Mouse (Mus musculus) limb, embryonic 10.5 days (tissue): ENCODE results near the gene Srsf2. TPM values are rescaled to one million over a fixed set of nuclear protein-coding genes. Genes with fewer than 3 reads are reported as not detected.
"Not testable (repeated sequence)": the region's sequence is repeated elsewhere in the genome, so short reads cannot be mapped to it uniquely, and the experiment has no call there.

Source experiments
- DNase-seq: peaks from one replicate; pipeline ENCODE4 v3.0.0-alpha.2; 2017; ENCODE audit warnings: low spot score
- H3K27ac ChIP-seq: fragments of 300-500 bp; sonication (generic); 2 replicates; pipeline ENCODE4 v1.5.1; 2016; ENCODE audit warnings: mild to moderate bottlenecking
- H3K27me3 ChIP-seq: fragments of 300-500 bp; sonication (generic); 2 replicates; pipeline ENCODE4 v1.6.1; 2016; ENCODE audit warnings: low read depth, mild to moderate bottlenecking; ENCODE audit not compliant: poor library complexity, severe bottlenecking
- H3K36me3 ChIP-seq: fragments of 300-500 bp; sonication (generic); 2 replicates; pipeline ENCODE4 v1.6.1; 2016; ENCODE audit warnings: mild to moderate bottlenecking, moderate library complexity
- H3K4me1 ChIP-seq: fragments of 300-500 bp; sonication (generic); 2 replicates; pipeline ENCODE4 v1.6.1; 2016
- H3K4me3 ChIP-seq: fragments of 300-500 bp; sonication (generic); 2 replicates; pipeline ENCODE4 v1.5.1; 2016; ENCODE audit warnings: mild to moderate bottlenecking, moderate library complexity
- H3K9me3 ChIP-seq: fragments of 300-500 bp; sonication (generic); replicated peaks from 2 replicates; pipeline ENCODE4 v1.6.1; 2016; ENCODE audit warnings: mild to moderate bottlenecking
- WGBS: fragments of 180-500 bp; shearing (Covaris S2); methylation state at CpG from one replicate; pipeline ENCODE4 v1.1.7; 2016; 5-methylcytosine and 5-hydroxymethylcytosine counted together
- polyA plus RNA-seq: library from polyadenylated mRNA; unstranded; fragments of >200 nt; fragmentation: Nextera tagmentation; extraction: Ambion mirVana; gene quantifications from 2 replicates; pipeline ENCODE4 v1.2.1, GENCODE M21; 2016

Gene Srsf2
- polyA plus RNA-seq, 1 experiment from 2014 or later, result 925 TPM

DNA sequence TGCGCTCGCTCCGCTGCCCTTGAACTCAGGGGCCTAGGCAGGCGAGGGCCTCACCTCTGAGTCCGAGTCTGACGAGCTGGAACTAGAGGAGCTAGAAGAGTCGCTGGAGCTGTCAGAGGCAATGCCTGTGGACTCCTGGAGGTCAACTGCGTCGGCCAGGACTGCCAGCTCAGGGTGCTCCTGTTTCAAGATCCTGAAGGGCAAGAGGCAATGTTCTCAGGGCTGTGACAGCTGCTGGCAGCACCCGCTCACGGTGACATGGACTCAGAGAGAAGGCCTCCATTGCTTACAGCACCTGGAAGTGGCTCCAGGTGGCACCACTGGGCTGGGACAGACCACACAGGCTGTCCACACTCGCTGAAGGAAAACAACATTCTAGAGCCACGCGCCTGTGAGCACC lies 14.0 kb downstream of the Srsf2 start:
- H3K9me3 ChIP-seq, result no peaks in the 10 kb centered on the region
- H3K27me3 ChIP-seq, result no peaks in the 10 kb centered on the region
- peaks cover 78% of the 10 kb centered on the region for H3K36me3 ChIP-seq
- 92% methylated on average over 14 of the region's 14 CpGs for WGBS
- H3K27ac ChIP-seq, result no peak overlapping the region
- H3K4me1 ChIP-seq, result peaks cover 26% of the 10 kb centered on the region
- H3K4me3 ChIP-seq, result no peak overlapping the region
- DNase-seq, result no peak

GRCm38 (mm10) chr11:116837441-116837840 lies 15.5 kb downstream of the Srsf2 start:
- Histone ChIP-seq H3K27ac (no peak overlapping the region), H3K4me3 (no peak overlapping the region), H3K9me3 (no peaks in the 10 kb centered on the region), H3K36me3 (peaks cover 93% of the 10 kb centered on the region), H3K27me3 (no peaks in the 10 kb centered on the region), H3K4me1 (peaks cover 33% of the 10 kb centered on the region)
- 95% methylated on average over 10 of the region's 10 CpGs for WGBS
- DNase-seq, result no peak

- Histone ChIP-seq H3K9me3 (no peaks in the 10 kb centered on the region), H3K27me3 (no peaks in the 10 kb centered on the region), H3K36me3 (peaks cover 94% of the 10 kb centered on the region), H3K4me3 (no peak overlapping the region), H3K27ac (no peak overlapping the region), H3K4me1 (peaks cover 28% of the 10 kb centered on the region)
- WGBS, result 94% methylated on average over 4 of the region's 4 CpGs
- no peak for DNase-seq
Measured at GRCm38 (mm10) chr11:116836283-116836682, 16.6 kb downstream of the Srsf2 start.

- 94% methylated on average over 1 of the region's 1 CpGs for WGBS
- Histone ChIP-seq H3K4me1 (peaks cover 15% of the 10 kb centered on the region), H3K36me3 (peaks cover 87% of the 10 kb centered on the region)
Measured at GRCm38 (mm10) chr11:116834954-116835353, 17.9 kb downstream of the Srsf2 start.

GRCm38 (mm10) chr11:116832172-116832685 lies 20.7 kb downstream of the Srsf2 start:
- Histone ChIP-seq H3K27ac (0 out of 2 replicates have a peak overlapping the region, but pooled peaks have one; percentile 15), H3K27me3 (no peaks in the 10 kb centered on the region), H3K9me3 (no peaks in the 10 kb centered on the region), H3K4me1 (peaks cover 30% of the 10 kb centered on the region), H3K36me3 (peaks cover 60% of the 10 kb centered on the region), H3K4me3 (no peak overlapping the region)
- 67% methylated on average over 3 of the region's 4 CpGs for WGBS
- no peak for DNase-seq

More at GRCm38 (mm10) chr11:116834954-116835353, 17.9 kb downstream of the Srsf2 start:
- Histone ChIP-seq H3K27me3 (no peaks in the 10 kb centered on the region), H3K27ac (no peak overlapping the region), H3K9me3 (no peaks in the 10 kb centered on the region), H3K4me3 (no peak overlapping the region)
- no peak for DNase-seq

- H3K36me3 ChIP-seq, result peaks cover 18% of the 10 kb centered on the region
- H3K27me3 ChIP-seq, result no peaks in the 10 kb centered on the region
- peaks cover 46% of the 10 kb centered on the region for H3K4me1 ChIP-seq
- H3K9me3 ChIP-seq, result no peaks in the 10 kb centered on the region
- DNase-seq, result peak; percentile 91
- WGBS, result under 1% methylated on average over 71 of the region's 71 CpGs
- H3K4me3 ChIP-seq, result peak within 1 kb of the TSS; percentile 81
- peak within 1 kb of the TSS; percentile 89 for H3K27ac ChIP-seq
Measured at GRCm38 (mm10) chr11:116827534-116828165, 25.2 kb downstream of the Srsf2 start, which contains the start of gene Mxra7. Mxra7 (minus strand) TSS chr11:116828046.

DNA sequence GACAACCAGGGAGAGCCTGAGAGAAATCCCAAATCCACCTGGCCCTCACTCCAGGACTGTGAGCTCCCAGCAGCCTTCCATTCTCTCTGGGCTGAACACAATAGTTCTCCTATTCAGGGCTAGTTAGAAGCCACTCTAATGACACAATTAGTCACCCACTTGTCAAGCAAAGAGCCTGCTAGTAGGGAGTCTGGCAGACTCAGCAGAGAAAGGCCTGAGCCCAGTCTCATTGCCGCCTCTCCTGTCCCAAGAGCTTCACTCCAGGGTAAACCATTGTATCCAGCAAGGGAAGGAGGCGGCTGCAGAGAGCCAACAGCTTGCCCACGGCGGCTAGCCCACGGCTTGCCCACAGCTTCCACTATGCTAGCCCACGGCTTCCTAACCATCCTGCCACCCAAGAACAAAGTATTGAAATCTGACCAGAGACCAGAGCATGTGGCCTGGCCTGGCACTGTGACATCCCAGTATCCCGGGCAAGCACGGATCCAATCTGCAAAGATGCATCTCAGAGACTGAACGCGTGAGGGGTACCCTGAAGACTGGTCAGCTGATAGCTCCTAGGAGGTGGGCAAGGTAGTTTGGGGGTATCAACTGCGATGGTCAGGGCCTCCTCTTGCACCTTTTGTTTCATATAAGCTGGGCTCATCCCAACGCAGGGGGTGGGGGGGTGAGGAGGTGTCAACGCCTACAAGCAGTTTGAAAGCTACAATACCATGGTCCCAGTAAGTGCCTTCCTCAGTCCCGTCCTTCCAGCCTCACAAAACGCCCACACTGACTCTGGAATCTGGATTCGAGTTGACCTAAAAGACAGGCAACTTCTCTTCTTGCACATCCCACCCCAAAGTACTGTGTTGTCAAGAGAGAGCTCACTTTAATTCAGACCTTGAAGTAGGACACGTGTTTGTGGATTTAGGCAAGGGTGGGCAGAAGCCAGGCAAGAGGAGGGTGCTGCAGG lies 26.1 kb downstream of the Srsf2 start:
- Histone ChIP-seq H3K27ac (peak overlapping the region; percentile 89), H3K4me1 (peaks cover 43% of the 10 kb centered on the region), H3K9me3 (no peaks in the 10 kb centered on the region), H3K27me3 (no peaks in the 10 kb centered on the region), H3K4me3 (peak overlapping the region; percentile 81), H3K36me3 (peaks cover 14% of the 10 kb centered on the region)
- WGBS, result 25% methylated on average over 17 of the region's 17 CpGs
- no peak for DNase-seq

DNA sequence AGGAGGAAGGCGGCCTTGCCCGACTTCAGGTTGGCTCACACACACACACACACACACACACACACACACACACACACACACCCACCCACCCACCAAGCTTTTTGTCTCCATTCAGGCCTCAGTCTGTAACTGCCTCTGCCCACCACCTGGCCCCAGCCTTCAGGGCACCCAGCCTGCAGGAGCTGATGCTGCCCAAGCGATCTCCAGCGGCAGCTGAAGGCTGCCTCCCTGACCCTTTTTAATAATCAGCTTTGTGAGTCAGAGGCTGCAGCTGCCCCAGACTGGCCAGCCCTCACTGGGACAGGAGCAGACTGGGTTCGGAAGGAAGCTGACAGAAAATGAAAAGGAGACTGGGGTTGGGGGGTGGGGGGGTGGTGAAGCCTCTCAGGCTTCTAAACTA lies 27.7 kb downstream of the Srsf2 start:
- Histone ChIP-seq H3K4me3 (peak overlapping the region; percentile 4; the same call in 1 of the 2 replicates), H3K9me3 (no peaks in the 10 kb centered on the region), H3K27ac (peak overlapping the region; percentile 47; the same call in 1 of the 2 replicates), H3K27me3 (no peaks in the 10 kb centered on the region), H3K4me1 (peaks cover 54% of the 10 kb centered on the region), H3K36me3 (peaks cover 4% of the 10 kb centered on the region; the same call in 1 of the 2 replicates)
- DNase-seq, result no peak
- WGBS, result 71% methylated on average over 5 of the region's 5 CpGs

DNA sequence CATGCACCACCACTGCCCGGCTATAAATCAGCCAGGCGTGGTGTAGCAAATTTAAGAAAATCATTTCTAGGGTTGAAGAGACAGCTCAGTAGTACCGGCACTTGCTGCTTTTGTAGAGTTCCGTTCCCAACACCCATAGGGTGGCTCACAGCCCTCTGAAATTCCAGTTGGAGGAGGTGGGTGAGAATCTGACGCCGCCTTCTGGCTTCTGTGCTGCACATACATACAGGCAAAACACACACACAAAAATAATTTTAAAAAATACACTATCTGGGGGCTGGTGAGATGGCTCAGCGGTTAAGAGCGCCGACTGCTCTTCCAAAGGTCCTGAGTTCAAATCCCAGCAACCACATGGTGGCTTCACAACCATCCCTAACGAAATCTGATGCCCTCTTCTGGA lies 29.0 kb downstream of the Srsf2 start:
- H3K36me3 ChIP-seq, H3K4me3 ChIP-seq, H3K27me3 ChIP-seq, DNase-seq, H3K9me3 ChIP-seq, H3K27ac ChIP-seq: not testable (repeated sequence)
- H3K4me1 ChIP-seq, result peaks cover 60% of the 10 kb centered on the region
- 97% methylated on average over 10 of the region's 10 CpGs for WGBS

- H3K4me1 ChIP-seq, result peaks cover 60% of the 10 kb centered on the region
- no peak for DNase-seq
- H3K27ac ChIP-seq, result no peak overlapping the region
- H3K4me3 ChIP-seq, result no peak overlapping the region
- H3K27me3 ChIP-seq, result no peaks in the 10 kb centered on the region
- 100% methylated on average over 2 of the region's 2 CpGs for WGBS
- H3K36me3 ChIP-seq, result peaks cover 4% of the 10 kb centered on the region; the same call in 1 of the 2 replicates
- H3K9me3 ChIP-seq, result no peaks in the 10 kb centered on the region
Measured at GRCm38 (mm10) chr11:116823255-116823654, 29.6 kb downstream of the Srsf2 start.

DNA sequence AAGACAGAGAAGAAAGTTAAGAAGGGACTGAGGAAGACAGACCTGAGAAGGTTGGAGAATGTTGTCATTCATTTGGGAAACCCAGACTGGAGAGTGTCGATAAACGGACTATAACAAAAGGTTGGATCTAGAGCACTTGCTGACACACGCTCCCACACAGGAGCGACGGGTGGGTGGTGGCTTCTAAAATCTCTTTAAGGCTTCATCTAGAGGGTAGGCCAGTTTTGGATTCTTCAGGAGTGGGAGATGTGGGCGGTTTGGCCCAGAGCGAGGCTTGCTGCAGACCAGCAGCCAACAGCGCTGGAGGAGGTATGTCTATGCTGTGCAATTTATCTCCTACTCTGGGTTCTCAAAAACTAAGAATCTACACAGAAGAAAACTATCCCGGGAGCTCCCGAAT lies 30.3 kb downstream of the Srsf2 start:
- H3K9me3 ChIP-seq, result no peaks in the 10 kb centered on the region
- H3K27ac ChIP-seq, result no peak overlapping the region
- peaks cover 54% of the 10 kb centered on the region for H3K4me1 ChIP-seq
- DNase-seq, result no peak
- H3K36me3 ChIP-seq, result peaks cover 4% of the 10 kb centered on the region; the same call in 1 of the 2 replicates
- no peaks in the 10 kb centered on the region for H3K27me3 ChIP-seq
- H3K4me3 ChIP-seq, result no peak overlapping the region
- WGBS, result 95% methylated on average over 10 of the region's 10 CpGs

- H3K9me3 ChIP-seq, result no peaks in the 10 kb centered on the region
- H3K4me1 ChIP-seq, result peaks cover 51% of the 10 kb centered on the region
- H3K27me3 ChIP-seq, result no peaks in the 10 kb centered on the region
- WGBS, result 83% methylated on average over 10 of the region's 10 CpGs
- DNase-seq, result no peak
- no peak overlapping the region for H3K27ac ChIP-seq
- no peak overlapping the region for H3K4me3 ChIP-seq
- peaks cover 4% of the 10 kb centered on the region; the same call in 1 of the 2 replicates for H3K36me3 ChIP-seq
Measured at GRCm38 (mm10) chr11:116822215-116822614, 30.7 kb downstream of the Srsf2 start.
